8 mouse cellular contexts compared by ENCODE assay signal in genomic region chr1:153101327-153101880, GRCm38 (mm10).
DNase-seq lines count a peak whose midpoint lies in the region; ATAC-seq and TF ChIP-seq lines count a peak whose summit lies in the region.

No protein-coding gene starts in this region.

- peak; percentile 41; the same call in 1 of the 2 replicates for TF ChIP-seq CTCF in testis, adult 2 months (IDR thresholded peaks at IDR 0.05; ENCODE audit: control insufficient read depth, insufficient read depth, insufficient replicate concordance, low read depth, low read length)

- H3K36me3 ChIP-seq in hindbrain, embryonic 14.5 days (replicated peaks; ENCODE audit: control insufficient read depth, insufficient read depth), result no peaks in the 10 kb centered on the region; the same call in 1 of the 2 replicates
- H3K36me3 ChIP-seq in hindbrain, embryonic 13.5 days, result peaks cover 6% of the 10 kb centered on the region; the same call in 1 of the 2 replicates
- no peaks in the 10 kb centered on the region for H3K36me3 ChIP-seq in heart, embryonic 15.5 days
- H3K36me3 ChIP-seq in testis, adult 2 months (ENCODE audit: control insufficient read depth, insufficient read depth, low read length), result no peaks in the 10 kb centered on the region

- H3K27ac ChIP-seq in hindbrain, embryonic 14.5 days, result no peak overlapping the region
- H3K27ac ChIP-seq in hindbrain, embryonic 13.5 days, result no peak overlapping the region
- H3K27ac ChIP-seq in heart, embryonic 15.5 days, result peak overlapping the region; percentile 74
- no peak overlapping the region for H3K27ac ChIP-seq in testis, adult 2 months (ENCODE audit: control insufficient read depth, insufficient read depth, low read depth, low read length)

- ATAC-seq in hindbrain, embryonic 14.5 days (ENCODE audit: low FRiP score), result no peak
- no peak for ATAC-seq in hindbrain, embryonic 13.5 days (ENCODE audit: low FRiP score)
- ATAC-seq in common myeloid progenitor, adult 5-6 weeks (replicated peaks; ENCODE audit: low read depth, poor library complexity, severe bottlenecking), result peak; percentile 93
- ATAC-seq in heart, embryonic 15.5 days (replicated peaks; ENCODE audit: insufficient number of reproducible peaks, insufficient read depth, low FRiP score, low read depth), result peak; percentile 54; the same call in 1 of the 2 replicates
- peak; percentile 85 for ATAC-seq in megakaryocyte progenitor cell, adult 5-6 weeks (replicated peaks; ENCODE audit: poor library complexity)

- no peaks in the 10 kb centered on the region for H3K4me1 ChIP-seq in hindbrain, embryonic 14.5 days (replicated peaks; ENCODE audit: control insufficient read depth, insufficient read depth, low read length)
- no peaks in the 10 kb centered on the region for H3K4me1 ChIP-seq in hindbrain, embryonic 13.5 days (replicated peaks)
- H3K4me1 ChIP-seq in heart, embryonic 15.5 days (replicated peaks), result peaks cover 23% of the 10 kb centered on the region
- peaks cover 3% of the 10 kb centered on the region for H3K4me1 ChIP-seq in testis, adult 2 months (ENCODE audit: control insufficient read depth, insufficient read depth, low read length)

- H3K4me3 ChIP-seq in hindbrain, embryonic 14.5 days (replicated peaks; ENCODE audit: low read length), result no peak overlapping the region
- no peak overlapping the region for H3K4me3 ChIP-seq in hindbrain, embryonic 13.5 days
- H3K4me3 ChIP-seq in heart, embryonic 15.5 days, result no peak overlapping the region
- H3K4me3 ChIP-seq in testis, adult 2 months (ENCODE audit: control insufficient read depth, low read depth, low read length), result peak overlapping the region; percentile 2

- no peak overlapping the region for H3K9ac ChIP-seq in hindbrain, embryonic 14.5 days
- H3K9ac ChIP-seq in hindbrain, embryonic 13.5 days, result no peak overlapping the region
- H3K9ac ChIP-seq in heart, embryonic 15.5 days, result no peak overlapping the region

- H3K9me3 ChIP-seq in hindbrain, embryonic 14.5 days (ENCODE audit: control insufficient read depth, low read length), result no peaks in the 10 kb centered on the region
- no peaks in the 10 kb centered on the region for H3K9me3 ChIP-seq in hindbrain, embryonic 13.5 days
- H3K9me3 ChIP-seq in heart, embryonic 15.5 days (replicated peaks), result no peaks in the 10 kb centered on the region

- no peak for TF ChIP-seq POLR2A in testis, adult 2 months (IDR thresholded peaks at IDR 0.05; ENCODE audit: control insufficient read depth, low read depth, low read length)

- DNase-seq in hindbrain, embryonic 14.5 days (ENCODE audit: low spot score), result peak; percentile 48
- DNase-seq in MEL-GATA-1-ER (ENCODE audit: extremely low read depth, low read depth), result peak; percentile 23
- peak; percentile 37 to 68 for DNase-seq in layer of hippocampus, adult 18-20 months (ENCODE audit: low spot score in 2 of 2)

- no peak overlapping the region for H3K4me2 ChIP-seq in hindbrain, embryonic 14.5 days (replicated peaks)
- H3K4me2 ChIP-seq in hindbrain, embryonic 13.5 days, result no peak overlapping the region
- peak overlapping the region; percentile 17; the same call in 1 of the 2 replicates for H3K4me2 ChIP-seq in heart, embryonic 15.5 days

- 39% methylated on average over 9 of the region's 9 CpGs for WGBS in hindbrain, embryonic 14.5 days
- WGBS in hindbrain, embryonic 13.5 days, result 38% methylated on average over 9 of the region's 9 CpGs
- 28% methylated on average over 9 of the region's 9 CpGs for WGBS in heart, embryonic 15.5 days

- H3K27me3 ChIP-seq in hindbrain, embryonic 14.5 days (ENCODE audit: control insufficient read depth, insufficient read depth, low read length), result no peaks in the 10 kb centered on the region
- H3K27me3 ChIP-seq in hindbrain, embryonic 13.5 days, result no peaks in the 10 kb centered on the region
- no peaks in the 10 kb centered on the region for H3K27me3 ChIP-seq in heart, embryonic 15.5 days
- no peaks in the 10 kb centered on the region for H3K27me3 ChIP-seq in testis, adult 2 months (ENCODE audit: control insufficient read depth, insufficient read depth, low read length)

Comparison
In these comparisons a context has a peak if more than half of its experiments do, and no peak if none do; other contexts are left out.
1. ATAC-seq: peak in common myeloid progenitor, adult 5-6 weeks (single experiment), heart, embryonic 15.5 days (single experiment) and megakaryocyte progenitor cell, adult 5-6 weeks (single experiment); none in hindbrain, embryonic 14.5 days (single experiment) and hindbrain, embryonic 13.5 days (single experiment).
2. Peak in every context shown above with its lines, with median percentiles within 50 percentile points of each other: DNase-seq.